Mouse (Mus musculus) mouse trophoblast stem cell (cell line): ENCODE measurements around the gene Prr14l.
"Not testable (repeated sequence)": the region's sequence is repeated elsewhere in the genome, so short reads cannot be mapped to it uniquely, and the experiment has no call there.

Experiments used
- in situ Hi-C, 2 experiments: fragments of 300-500 bp; cut with MseI, MboI; formaldehyde crosslinking; loops; 2 replicates in 1 of 2; 3 replicates in 1 of 2; pipeline ENCODE4 v1.15.1; 2025

The Prr14l gene

GRCm38 (mm10) chr5:32853731-32854507 lies at the start of gene Prr14l:
Prr14l (minus strand) TSS chr5:32854256.
- in situ Hi-C loops: no loop called here

GRCm38 (mm10) chr5:32886739-32887138 lies 32.7 kb upstream of the Prr14l start:
- in situ Hi-C loops: no loop called here

GRCm38 (mm10) chr5:32872346-32872745 lies 18.3 kb upstream of the Prr14l start:
- in situ Hi-C loops: no loop called here

DNA sequence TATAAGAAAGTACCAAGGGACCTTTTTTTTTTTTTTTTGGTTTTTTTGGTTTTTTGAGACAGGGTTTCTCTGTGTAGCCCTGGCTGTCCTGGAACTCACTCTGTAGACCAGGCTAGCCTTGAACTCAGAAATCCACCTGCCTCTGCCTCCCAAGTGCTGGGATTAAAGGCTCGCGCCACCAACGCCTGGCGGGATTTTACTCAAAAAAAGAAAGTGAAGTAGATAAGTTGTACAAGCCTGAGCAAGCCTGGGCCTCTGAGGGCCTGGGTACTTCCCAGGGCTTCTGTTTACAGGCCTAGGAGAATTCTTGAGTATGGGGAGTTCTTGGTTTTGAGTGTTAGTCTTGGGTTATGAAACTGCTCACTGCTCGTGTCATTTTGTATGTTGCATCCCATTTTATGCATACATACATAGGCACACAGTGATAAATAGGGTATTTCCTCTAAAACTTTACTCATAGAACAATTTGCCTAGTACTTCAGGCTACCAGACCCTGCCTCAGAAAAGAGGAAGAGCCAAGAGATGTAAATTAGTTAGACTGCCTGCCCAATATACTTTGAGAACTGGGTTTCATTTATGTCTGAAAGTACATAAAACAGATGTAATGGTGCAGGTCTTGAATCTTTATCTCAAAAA lies 15.5 kb upstream of the Prr14l start:
- in situ Hi-C loops: no loop called here

- in situ Hi-C loops: no loop called here
These were observed 9.5 kb upstream of the Prr14l start, which contains the start of gene Depdc5 for GRCm38 (mm10) chr5:32863253-32864228. Depdc5 (plus strand) TSS chr5:32863701.

DNA sequence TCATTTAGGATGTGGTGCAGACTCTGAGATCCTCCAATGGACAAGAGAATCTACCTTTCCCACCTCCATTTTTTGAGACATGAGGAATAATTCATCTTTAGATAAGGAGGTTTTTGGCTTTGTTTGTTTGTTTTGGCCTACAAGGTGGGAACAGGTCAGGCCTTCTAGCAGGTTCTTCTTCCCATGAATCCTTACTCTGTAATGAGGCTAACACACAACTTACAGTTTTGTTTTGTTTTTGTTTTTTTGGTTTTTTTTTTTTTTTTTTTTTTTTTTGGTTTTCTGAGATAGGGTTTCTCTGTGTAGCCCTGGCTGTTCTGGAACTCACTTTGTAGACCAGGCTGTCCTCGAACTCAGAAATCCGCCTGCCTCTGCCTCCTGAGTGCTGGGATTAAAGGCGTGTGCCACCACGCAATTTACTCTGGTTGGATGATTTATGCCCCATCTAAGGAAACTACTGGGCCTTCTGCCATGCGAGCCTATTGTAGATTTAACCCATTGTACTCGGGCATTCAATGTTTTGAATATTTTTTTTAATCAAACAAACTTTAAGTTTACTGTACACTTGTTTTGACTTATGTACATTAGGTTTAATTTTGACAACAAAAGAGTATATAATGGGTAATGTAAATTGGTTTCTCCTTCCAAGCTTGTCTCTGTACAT lies 8.5 kb upstream of the Prr14l start:
- in situ Hi-C loops: no loop called here

- in situ Hi-C loops: no loop called here
These were observed 7.0 kb upstream of the Prr14l start for GRCm38 (mm10) chr5:32861082-32861481.

- in situ Hi-C loops: no loop called here
These were observed 3.7 kb upstream of the Prr14l start for GRCm38 (mm10) chr5:32857781-32858220.

DNA sequence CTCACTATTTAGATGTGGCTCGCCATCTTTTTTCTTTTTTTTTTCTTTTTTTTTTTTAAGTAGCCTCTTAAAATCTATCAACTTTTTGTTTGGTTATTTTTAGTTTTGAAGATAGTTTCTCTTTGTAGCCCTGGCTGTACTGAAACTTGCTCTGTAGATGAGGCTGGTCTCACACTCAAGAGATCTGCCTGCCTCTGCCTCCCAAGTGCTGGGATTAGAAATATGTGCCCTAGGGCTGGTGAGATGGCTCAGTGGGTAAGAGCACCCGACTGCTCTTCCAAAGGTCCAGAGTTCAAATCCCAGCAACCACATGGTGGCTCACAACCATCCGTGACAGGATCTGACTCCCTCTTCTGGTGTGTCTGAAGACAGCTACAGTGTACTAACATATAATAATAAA lies 1.2 kb upstream of the Prr14l start:
- in situ Hi-C loops: not testable (repeated sequence)

GRCm38 (mm10) chr5:32854818-32855217 lies 762 bp upstream of the Prr14l start:
- in situ Hi-C loops: no loop called here

GRCm38 (mm10) chr5:32852026-32852425 lies 2.0 kb downstream of the Prr14l start:
- in situ Hi-C loops: no loop called here

DNA sequence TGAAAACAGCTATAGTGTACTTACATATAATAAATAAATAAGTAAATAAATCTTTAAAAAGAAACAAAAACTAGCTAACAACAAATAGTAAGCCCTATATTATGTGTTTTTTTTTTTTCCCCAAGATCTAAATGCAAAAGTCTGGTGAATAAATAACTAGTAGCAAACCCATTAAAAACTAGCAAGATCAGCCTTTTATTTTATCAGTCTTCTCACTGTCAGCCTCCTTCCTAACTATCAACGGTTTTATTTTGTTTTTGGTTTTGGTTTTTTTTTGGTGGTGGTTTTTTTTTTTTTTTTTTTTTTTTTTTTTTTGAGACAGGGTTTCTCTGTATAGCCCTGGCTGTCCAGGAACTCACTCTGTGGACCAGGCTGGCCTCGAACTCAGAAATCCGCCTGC lies 4.5 kb downstream of the Prr14l start:
- in situ Hi-C loops: not testable (repeated sequence)

GRCm38 (mm10) chr5:32849178-32849577 lies 4.9 kb downstream of the Prr14l start:
- in situ Hi-C loops: no loop called here

GRCm38 (mm10) chr5:32840029-32840428 lies 14.0 kb downstream of the Prr14l start:
- in situ Hi-C loops: no loop called here

GRCm38 (mm10) chr5:32836976-32837375 lies 17.1 kb downstream of the Prr14l start:
- in situ Hi-C loops: no loop called here

- in situ Hi-C loops: no loop called here
These were observed 19.6 kb downstream of the Prr14l start for GRCm38 (mm10) chr5:32834497-32834896.

GRCm38 (mm10) chr5:32830054-32830453 lies 24.0 kb downstream of the Prr14l start:
- in situ Hi-C loops: no loop called here

- in situ Hi-C loops: not testable (repeated sequence)
These were observed 25.3 kb downstream of the Prr14l start for GRCm38 (mm10) chr5:32828766-32829165.

GRCm38 (mm10) chr5:32827009-32827408 lies 27.0 kb downstream of the Prr14l start, which contains the start of gene Gm20671:
Gm20671 (minus strand) TSS chr5:32827109.
- in situ Hi-C loops: no loop called here

DNA sequence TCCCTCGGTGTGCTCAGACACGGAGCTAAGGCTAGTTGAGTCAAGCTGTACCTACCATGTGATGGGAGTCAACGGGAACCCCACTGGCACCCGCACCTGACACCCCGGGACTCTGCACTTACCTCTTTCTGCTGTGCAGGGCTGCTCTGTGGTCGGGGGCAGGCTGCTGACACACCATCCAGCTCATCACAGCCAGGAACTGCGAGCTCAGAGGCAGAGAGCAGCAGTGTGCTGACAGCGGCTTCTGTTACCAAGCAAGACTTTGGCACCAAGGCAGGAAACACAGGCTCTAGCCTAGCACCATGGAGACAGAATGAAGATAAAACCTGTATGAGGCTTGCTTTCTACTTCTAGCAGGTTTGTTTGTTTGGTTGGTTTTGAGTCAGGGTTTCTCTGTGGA lies 33.6 kb downstream of the Prr14l start:
- in situ Hi-C loops: no loop called here

DNA sequence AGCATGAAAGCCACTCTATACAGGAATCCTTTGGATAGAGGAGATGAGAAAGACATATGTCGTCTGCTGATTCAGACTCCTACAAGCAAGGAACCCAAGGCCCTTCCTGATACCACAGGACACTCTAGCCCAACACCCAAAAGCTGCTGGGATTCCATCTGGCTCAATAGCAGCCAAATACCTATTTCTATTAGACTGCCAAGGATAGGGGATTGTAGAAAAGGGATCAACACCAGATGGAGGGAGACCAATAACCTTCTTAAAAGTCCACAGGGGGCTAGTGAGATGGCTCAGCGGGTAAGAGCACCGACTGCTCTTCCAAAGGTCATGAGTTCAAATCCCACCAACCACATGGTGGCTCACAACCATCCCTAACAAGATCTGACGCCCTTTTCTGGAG lies 38.7 kb downstream of the Prr14l start:
- in situ Hi-C loops: no loop called here
